Mouse (Mus musculus): Measurements from ENCODE around the gene P2ry14.
A peak's percentile ranks its signal among the peaks of the same experiment; 100 is the strongest.
"Not testable (repeated sequence)": the region's sequence is repeated elsewhere in the genome, so short reads cannot be mapped to it uniquely, and the experiment has no call there.

The P2ry14 gene

DNA sequence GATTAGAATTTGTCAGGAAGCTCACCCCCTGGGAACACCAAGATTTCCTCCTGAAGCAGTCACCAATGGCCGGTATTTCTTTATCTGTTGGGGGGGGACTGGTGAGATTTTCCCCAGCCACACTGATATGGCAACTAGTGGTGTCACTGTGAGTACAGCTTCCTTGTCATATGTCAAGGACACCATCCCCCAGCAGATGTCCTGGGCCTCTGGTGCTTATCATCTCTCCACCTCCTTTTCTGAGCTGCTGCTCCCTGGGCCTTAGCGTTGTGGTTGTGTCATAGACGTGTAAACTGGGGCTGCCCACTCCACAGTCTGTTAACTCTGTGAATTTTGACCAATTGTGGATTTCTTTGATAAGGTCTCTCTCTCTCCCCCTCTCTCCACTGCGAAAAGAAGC is 49.0 kb downstream of the P2ry14 start:
- DNase-seq (ENCODE audit: low spot score) = no peak

- no peak for DNase-seq (ENCODE audit: low spot score)
These were observed 51.3 kb downstream of the P2ry14 start for GRCm38 (mm10) chr3:59102146-59102545.

DNA sequence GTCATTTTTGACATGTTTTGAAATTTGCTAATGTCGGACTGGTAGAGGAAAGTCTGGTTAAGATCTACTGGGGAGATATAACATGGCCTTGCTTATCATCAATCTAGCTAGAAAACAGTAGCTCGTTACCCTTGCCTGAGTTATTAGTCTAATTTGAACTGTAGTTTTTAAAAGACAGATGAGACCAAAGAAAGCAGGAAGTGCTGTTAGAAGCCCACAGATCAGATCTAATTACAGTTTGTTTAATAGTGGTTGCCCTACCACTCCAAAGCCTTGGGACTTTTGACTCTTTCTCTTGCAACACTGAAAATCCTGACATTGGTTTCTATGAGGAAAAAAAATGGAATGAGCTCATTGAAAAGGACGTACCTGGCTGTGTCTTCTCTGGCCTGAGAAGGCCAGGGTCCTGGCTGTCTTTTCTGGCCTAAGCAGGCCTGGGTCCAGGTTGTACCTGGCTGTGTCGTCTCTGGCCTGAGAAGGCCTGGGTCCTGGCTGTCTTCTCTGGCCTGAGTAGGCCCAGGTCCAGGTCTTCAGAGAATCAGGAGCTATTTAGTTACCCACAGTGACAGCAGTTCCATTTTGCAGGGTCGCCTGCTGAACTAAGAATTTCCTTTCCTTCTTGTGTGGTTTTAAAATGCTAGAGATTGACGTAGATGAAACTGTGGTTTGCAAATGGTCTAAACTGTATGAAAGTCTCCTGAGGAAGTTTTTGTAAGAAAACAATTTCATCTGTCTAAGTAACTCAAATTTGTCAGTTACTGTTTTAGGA is 52.0 kb downstream of the P2ry14 start, which contains the start of gene Gpr171:
TSS of gene Gpr171 (minus strand) at position 604 of the 769 bp plus-strand sequence.
- no peak for DNase-seq (ENCODE audit: low spot score)

- DNase-seq (ENCODE audit: low spot score) = no peak
These were observed 54.9 kb downstream of the P2ry14 start for GRCm38 (mm10) chr3:59098540-59098939.

GRCm38 (mm10) chr3:59097421-59097820 is 56.0 kb downstream of the P2ry14 start:
- no peak for DNase-seq (ENCODE audit: low spot score)

DNA sequence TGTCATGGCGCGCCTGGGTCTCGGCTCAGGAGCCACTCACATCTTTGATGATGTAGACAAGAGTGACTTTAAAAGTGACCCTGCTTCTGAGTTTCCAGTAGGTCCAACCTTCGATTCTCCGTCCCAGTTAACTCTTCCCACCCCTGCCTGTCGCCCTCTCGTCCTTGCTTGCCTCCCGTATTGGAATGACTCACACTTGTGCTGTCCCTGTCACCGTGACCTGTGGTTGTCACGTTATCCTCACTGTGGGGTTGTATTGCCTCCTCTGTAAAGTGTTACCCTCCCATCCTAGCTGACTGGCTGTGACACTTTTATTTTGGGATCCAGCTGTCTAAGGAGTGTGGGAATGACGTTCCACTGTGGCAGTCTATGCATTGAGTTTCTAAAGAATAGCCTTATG is 60.7 kb downstream of the P2ry14 start:
- DNase-seq (ENCODE audit: low spot score) = no peak

- peak; percentile 19 for DNase-seq (ENCODE audit: low spot score)
These were observed 72.5 kb downstream of the P2ry14 start for GRCm38 (mm10) chr3:59080919-59081318.

DNA sequence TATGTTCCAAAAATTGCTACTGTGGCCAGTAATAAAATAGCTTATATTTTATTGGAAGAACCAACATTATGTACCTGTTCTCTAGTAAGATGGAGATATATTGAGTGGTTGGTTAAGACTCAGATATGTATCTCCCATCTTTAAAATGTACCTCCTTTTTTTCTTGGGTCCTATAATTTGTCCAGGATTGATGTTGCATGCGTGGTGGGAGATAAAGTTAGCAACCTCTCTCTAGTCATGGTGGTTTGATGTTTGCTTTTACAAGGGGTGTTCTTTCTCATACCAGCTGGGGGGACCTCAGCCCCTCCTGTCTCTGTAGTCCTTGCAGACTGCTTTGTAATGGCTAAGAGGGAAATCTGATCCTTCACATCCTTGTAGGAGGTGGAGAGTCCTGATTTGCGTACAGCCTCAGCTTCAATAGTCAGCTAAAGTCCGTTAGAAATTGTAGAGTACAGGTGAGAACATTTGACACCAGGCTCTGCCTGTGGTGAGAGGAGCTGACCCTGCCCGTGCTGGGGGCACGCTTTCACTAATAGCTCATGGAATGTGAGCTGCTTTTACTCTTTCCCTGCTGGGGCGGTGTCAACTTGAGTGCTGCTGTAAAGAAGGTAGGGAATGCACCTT is 73.0 kb downstream of the P2ry14 start:
- no peak for DNase-seq (ENCODE audit: low spot score)

GRCm38 (mm10) chr3:59079327-59079726 is 74.1 kb downstream of the P2ry14 start:
- no peak for DNase-seq (ENCODE audit: low spot score)

GRCm38 (mm10) chr3:59078585-59078984 is 74.8 kb downstream of the P2ry14 start:
- DNase-seq (ENCODE audit: low spot score) = no peak

- no peak for DNase-seq (ENCODE audit: low spot score)
These were observed 76.1 kb downstream of the P2ry14 start for GRCm38 (mm10) chr3:59077278-59077677.

DNA sequence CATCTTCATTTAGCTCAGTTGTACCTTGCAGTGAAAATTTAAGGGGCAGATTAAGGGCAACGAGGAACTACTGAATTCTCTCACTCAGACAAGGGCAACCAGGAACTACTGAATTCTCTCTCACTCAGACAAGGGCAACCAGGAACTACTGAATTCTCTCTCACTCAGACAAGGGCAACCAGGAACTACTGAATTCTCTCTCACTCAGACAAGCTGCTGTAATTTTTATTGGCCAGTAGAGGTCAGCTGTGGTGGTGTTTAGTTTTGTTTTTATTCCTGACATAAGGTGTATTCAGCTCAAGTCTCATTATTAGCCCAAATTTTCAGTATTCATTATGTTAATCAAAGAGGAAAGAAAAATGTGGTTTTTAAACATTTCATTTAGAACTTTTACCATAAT is 84.3 kb downstream of the P2ry14 start:
- not testable (repeated sequence) for DNase-seq (ENCODE audit: low spot score)

DNA sequence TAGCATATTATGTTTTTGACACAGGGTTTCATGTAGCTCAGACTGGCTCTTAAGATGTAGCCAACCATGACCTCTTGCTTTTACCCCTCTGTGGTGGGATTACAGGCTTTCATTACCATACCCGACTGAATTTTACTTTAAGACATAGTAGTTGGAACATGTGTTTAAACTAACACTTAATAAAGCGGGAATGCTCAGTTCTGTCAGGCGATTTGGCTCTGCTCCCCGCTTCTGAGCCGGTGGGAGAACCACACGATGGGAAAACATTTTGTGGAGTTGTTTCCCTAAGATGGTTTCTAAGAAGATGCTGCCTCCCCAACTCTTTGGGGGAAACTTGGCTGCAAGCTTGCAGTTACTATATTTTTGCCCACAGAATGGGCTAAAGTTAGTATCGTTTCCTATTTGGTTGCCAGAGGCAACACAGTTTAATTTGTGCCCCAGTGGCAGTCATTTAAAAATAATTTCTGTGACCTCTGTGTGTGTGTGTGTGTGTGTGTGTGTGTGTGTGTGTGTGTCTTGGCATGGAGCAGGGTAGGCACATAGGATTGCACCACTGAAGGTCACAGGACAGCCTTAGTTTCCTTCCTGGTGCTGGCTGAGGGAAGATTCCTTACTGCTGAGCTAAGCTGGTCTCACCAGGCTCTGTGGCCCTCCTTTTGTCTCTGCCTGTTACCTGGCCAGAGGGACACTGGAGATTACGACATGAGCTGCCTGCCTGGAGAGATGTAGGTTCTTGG is 86.7 kb downstream of the P2ry14 start:
- DNase-seq (ENCODE audit: low spot score) = no peak

- no peak for DNase-seq (ENCODE audit: low spot score)
These were observed 87.5 kb downstream of the P2ry14 start for GRCm38 (mm10) chr3:59065937-59066336.

All from spleen, adult 12 weeks (tissue).